Mouse (Mus musculus) megakaryocyte, embryonic 14.5 days (primary cell): ENCODE measurements around the gene Ghr. TPM values are rescaled to one million over a fixed set of nuclear protein-coding genes. Genes with fewer than 3 reads are reported as not detected.

Experiments
- H3K27me3 ChIP-seq: replicated peaks from 2 replicates; pipeline ENCODE3; 2012; ENCODE audit warnings: inconsistent platforms
- H3K36me3 ChIP-seq: replicated peaks from 2 replicates; pipeline ENCODE3; 2012; ENCODE audit warnings: low read length, inconsistent platforms, mixed read lengths
- H3K4me1 ChIP-seq: 2 replicates; pipeline ENCODE4 v1.6.1; 2012; ENCODE audit warnings: inconsistent platforms
- H3K4me3 ChIP-seq: replicated peaks from 2 replicates; pipeline ENCODE3; 2012; ENCODE audit warnings: moderate library complexity, mild to moderate bottlenecking, inconsistent platforms
- H3K9me3 ChIP-seq: 2 replicates; pipeline ENCODE4 v1.6.1; 2012; ENCODE audit warnings: inconsistent platforms
- FLI1 ChIP-seq: IDR thresholded peaks from 2 replicates; pipeline ENCODE4 v1.6.1; 2012; ENCODE audit warnings: low read length, inconsistent platforms, mixed read lengths
- GATA1 ChIP-seq: IDR thresholded peaks from 3 replicates; pipeline ENCODE4 v1.6.1; 2012; ENCODE audit warnings: mixed read lengths, low read length, inconsistent platforms, borderline replicate concordance
- polyA plus RNA-seq: library from polyadenylated mRNA; stranded (reverse); fragments of >175 nt; gene quantifications from 2 replicates; pipeline ENCODE4 v1.2.3, GENCODE M21; 2012; ENCODE audit warnings: low replicate concordance; ENCODE audit not compliant: insufficient read depth

Gene Ghr
- polyA plus RNA-seq, 1 experiment = 0.16 TPM

GRCm38 (mm10) chr15:3397369-3398100, 185.8 kb downstream of the Ghr start:
- H3K36me3 ChIP-seq = no peaks in the 10 kb centered on the region
- H3K9me3 ChIP-seq = no peaks in the 10 kb centered on the region
- no peak for TF ChIP-seq GATA1
- no peak for TF ChIP-seq FLI1
- H3K4me1 ChIP-seq = no peaks in the 10 kb centered on the region
- no peaks in the 10 kb centered on the region for H3K27me3 ChIP-seq
- no peak overlapping the region for H3K4me3 ChIP-seq

GRCm38 (mm10) chr15:3396149-3396548, 187.1 kb downstream of the Ghr start:
- no peak for TF ChIP-seq FLI1
- Histone ChIP-seq H3K4me3 (no peak overlapping the region), H3K4me1 (no peaks in the 10 kb centered on the region), H3K9me3 (no peaks in the 10 kb centered on the region), H3K36me3 (no peaks in the 10 kb centered on the region), H3K27me3 (no peaks in the 10 kb centered on the region)

- no peaks in the 10 kb centered on the region for H3K27me3 ChIP-seq
- H3K36me3 ChIP-seq = no peaks in the 10 kb centered on the region
- no peaks in the 10 kb centered on the region for H3K4me1 ChIP-seq
- TF ChIP-seq FLI1 (no peak), GATA1 (no peak)
- no peak overlapping the region for H3K4me3 ChIP-seq
- no peaks in the 10 kb centered on the region; the same call in 1 of the 2 replicates for H3K9me3 ChIP-seq
These were observed 187.6 kb downstream of the Ghr start for GRCm38 (mm10) chr15:3395700-3396099.

- Histone ChIP-seq H3K4me3 (no peak overlapping the region), H3K36me3 (no peaks in the 10 kb centered on the region), H3K27me3 (no peaks in the 10 kb centered on the region), H3K9me3 (no peaks in the 10 kb centered on the region; the same call in 1 of the 2 replicates), H3K4me1 (no peaks in the 10 kb centered on the region)
- no peak for TF ChIP-seq FLI1
- no peak for TF ChIP-seq GATA1
These were observed 192.6 kb downstream of the Ghr start for GRCm38 (mm10) chr15:3390722-3391121.

- H3K27me3 ChIP-seq = no peaks in the 10 kb centered on the region
- TF ChIP-seq GATA1 (no peak), FLI1 (no peak)
- no peak overlapping the region for H3K4me3 ChIP-seq
- no peaks in the 10 kb centered on the region for H3K36me3 ChIP-seq
- no peaks in the 10 kb centered on the region for H3K4me1 ChIP-seq
- H3K9me3 ChIP-seq = no peaks in the 10 kb centered on the region; the same call in 1 of the 2 replicates
These were observed 194.3 kb downstream of the Ghr start for GRCm38 (mm10) chr15:3389011-3389410.

- no peak for TF ChIP-seq GATA1
- no peak for TF ChIP-seq FLI1
- no peaks in the 10 kb centered on the region for H3K27me3 ChIP-seq
These were observed 194.8 kb downstream of the Ghr start for GRCm38 (mm10) chr15:3388485-3388884.

GRCm38 (mm10) chr15:3383788-3384187, 199.5 kb downstream of the Ghr start:
- no peak for TF ChIP-seq FLI1
- TF ChIP-seq GATA1 = no peak
- Histone ChIP-seq H3K4me3 (no peak overlapping the region), H3K27me3 (no peaks in the 10 kb centered on the region), H3K36me3 (no peaks in the 10 kb centered on the region), H3K4me1 (no peaks in the 10 kb centered on the region), H3K9me3 (no peaks in the 10 kb centered on the region)

More at GRCm38 (mm10) chr15:3388485-3388884, 194.8 kb downstream of the Ghr start:
- H3K4me1 ChIP-seq = no peaks in the 10 kb centered on the region
- H3K9me3 ChIP-seq = no peaks in the 10 kb centered on the region; the same call in 1 of the 2 replicates
- H3K4me3 ChIP-seq = no peak overlapping the region
- H3K36me3 ChIP-seq = no peaks in the 10 kb centered on the region

- Histone ChIP-seq H3K4me3 (no peak overlapping the region), H3K9me3 (no peaks in the 10 kb centered on the region), H3K27me3 (no peaks in the 10 kb centered on the region), H3K36me3 (no peaks in the 10 kb centered on the region), H3K4me1 (no peaks in the 10 kb centered on the region)
- no peak for TF ChIP-seq FLI1
- no peak for TF ChIP-seq GATA1
These were observed 201.9 kb downstream of the Ghr start for GRCm38 (mm10) chr15:3381413-3381812.

GRCm38 (mm10) chr15:3368261-3368832, 214.9 kb downstream of the Ghr start:
- no peaks in the 10 kb centered on the region for H3K4me1 ChIP-seq
- TF ChIP-seq FLI1 (no peak), GATA1 (no peak)
- peaks cover 10% of the 10 kb centered on the region for H3K9me3 ChIP-seq
- H3K36me3 ChIP-seq = no peaks in the 10 kb centered on the region
- H3K4me3 ChIP-seq = no peak overlapping the region
- no peaks in the 10 kb centered on the region for H3K27me3 ChIP-seq

GRCm38 (mm10) chr15:3356073-3356766, 227.1 kb downstream of the Ghr start:
- Histone ChIP-seq H3K27me3 (no peaks in the 10 kb centered on the region), H3K4me1 (0 out of 2 replicates have a peak, but pooled peaks cover 4% of the 10 kb centered on the region), H3K36me3 (no peaks in the 10 kb centered on the region), H3K4me3 (peak overlapping the region; percentile 85), H3K9me3 (peaks cover 3% of the 10 kb centered on the region; the same call in 1 of the 2 replicates)
- TF ChIP-seq FLI1 (no peak), GATA1 (no peak)
